Mouse (Mus musculus) E14TG2a.4 (cell line): ENCODE data around the gene Mef2a.

Source experiments
- CTCF ChIP-seq: conservative IDR thresholded peaks from 2 replicates; pipeline ENCODE4 v1.5.1; 2014; ENCODE audit warnings: low read length
- NANOG ChIP-seq: IDR thresholded peaks from 2 replicates; pipeline ENCODE4 v1.6.1; 2014; ENCODE audit warnings: borderline replicate concordance, low read length, mixed read lengths

- TF ChIP-seq CTCF (no peak), NANOG (no peak)
Measured at GRCm38 (mm10) chr7:67373975-67374374, 1.3 kb upstream of the Mef2a start.
